ENCODE assay signal across 17 mouse cellular contexts in the genomic region with DNA sequence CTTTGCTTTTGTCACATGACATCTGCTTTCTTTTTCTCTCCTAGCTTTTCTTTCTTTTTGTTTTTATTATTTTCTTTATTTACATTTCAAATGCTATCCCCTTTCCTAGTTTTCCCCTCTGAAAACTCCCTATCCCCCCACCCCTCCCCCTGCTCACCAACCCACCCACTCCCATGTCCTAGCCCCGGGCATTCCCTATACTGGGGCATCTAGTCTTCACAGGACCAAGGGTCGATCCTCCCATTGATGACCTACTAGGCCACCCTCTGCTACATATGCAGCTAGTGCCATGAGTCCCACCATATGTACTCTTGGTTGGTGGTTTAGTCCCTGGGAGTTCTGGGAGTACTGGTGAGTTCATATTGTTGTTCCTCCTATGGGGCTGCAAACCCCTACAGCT.
"Had no signal": no experiment of that assay in that cellular context is flagged by ENCODE, and none has a peak within 500 bp of the region (broad histone marks: within the 10 kb centered on the region; RNA-seq: fewer than 3 reads in every experiment).

No protein-coding gene starts in this region.

- ATAC-seq: intestine, embryonic 16.5 days; liver, postnatal 0 days had no signal

- H3K9ac ChIP-seq: kidney, embryonic 15.5 days; limb, embryonic 12.5 days; liver, embryonic 13.5 days; liver, postnatal 0 days; lung, embryonic 15.5 days; midbrain, embryonic 12.5 days; stomach, embryonic 15.5 days had no signal

- DNase-seq: kidney, adult 2 months; kidney, postnatal 14 days; liver; liver, embryonic 13.5 days; liver, postnatal 0 days; lung, postnatal 14 days; spleen, adult 18-20 months; thymus, adult 2 months; thymus, postnatal 25 days had no signal

- H3K36me3 ChIP-seq: kidney, embryonic 15.5 days; limb, embryonic 12.5 days; liver, embryonic 13.5 days; lung, embryonic 15.5 days; midbrain, embryonic 12.5 days; stomach, embryonic 15.5 days had no signal

- H3K4me3 ChIP-seq: kidney, embryonic 15.5 days; limb, embryonic 12.5 days; liver, embryonic 13.5 days; lung, embryonic 15.5 days; megakaryocyte, embryonic 14.5 days; midbrain, embryonic 12.5 days; stomach, embryonic 15.5 days had no signal

- H3K27ac ChIP-seq: kidney, embryonic 15.5 days; limb, embryonic 12.5 days; liver, embryonic 13.5 days; lung, embryonic 15.5 days; macrophage; stomach, embryonic 15.5 days had no signal

- H3K9me3 ChIP-seq: kidney, embryonic 15.5 days; limb, embryonic 12.5 days; liver, embryonic 13.5 days; lung, embryonic 15.5 days; megakaryocyte, embryonic 14.5 days; midbrain, embryonic 12.5 days; stomach, embryonic 15.5 days had no signal

- H3K27me3 ChIP-seq: kidney, embryonic 15.5 days; limb, embryonic 12.5 days; liver, embryonic 13.5 days; lung, embryonic 15.5 days; megakaryocyte, embryonic 14.5 days; midbrain, embryonic 12.5 days; stomach, embryonic 15.5 days had no signal

- H3K4me1 ChIP-seq: kidney, embryonic 15.5 days; limb, embryonic 12.5 days; liver, embryonic 13.5 days; lung, embryonic 15.5 days; megakaryocyte, embryonic 14.5 days; midbrain, embryonic 12.5 days; stomach, embryonic 15.5 days had no signal

- H3K4me2 ChIP-seq: kidney, embryonic 15.5 days; limb, embryonic 12.5 days; liver, embryonic 13.5 days; lung, embryonic 15.5 days; midbrain, embryonic 12.5 days; stomach, embryonic 15.5 days had no signal
